Mouse (Mus musculus) monocyte, adult 2 months (primary cell): ENCODE data around the gene Fignl2.

Source experiments
- DNase-seq, 2 experiments: peaks; one replicate each; pipeline ENCODE4 v3.0.0; 2022; ENCODE audit warnings: low spot score in 2 of 2, low read depth in 1 of 2

The Fignl2 gene

DNA sequence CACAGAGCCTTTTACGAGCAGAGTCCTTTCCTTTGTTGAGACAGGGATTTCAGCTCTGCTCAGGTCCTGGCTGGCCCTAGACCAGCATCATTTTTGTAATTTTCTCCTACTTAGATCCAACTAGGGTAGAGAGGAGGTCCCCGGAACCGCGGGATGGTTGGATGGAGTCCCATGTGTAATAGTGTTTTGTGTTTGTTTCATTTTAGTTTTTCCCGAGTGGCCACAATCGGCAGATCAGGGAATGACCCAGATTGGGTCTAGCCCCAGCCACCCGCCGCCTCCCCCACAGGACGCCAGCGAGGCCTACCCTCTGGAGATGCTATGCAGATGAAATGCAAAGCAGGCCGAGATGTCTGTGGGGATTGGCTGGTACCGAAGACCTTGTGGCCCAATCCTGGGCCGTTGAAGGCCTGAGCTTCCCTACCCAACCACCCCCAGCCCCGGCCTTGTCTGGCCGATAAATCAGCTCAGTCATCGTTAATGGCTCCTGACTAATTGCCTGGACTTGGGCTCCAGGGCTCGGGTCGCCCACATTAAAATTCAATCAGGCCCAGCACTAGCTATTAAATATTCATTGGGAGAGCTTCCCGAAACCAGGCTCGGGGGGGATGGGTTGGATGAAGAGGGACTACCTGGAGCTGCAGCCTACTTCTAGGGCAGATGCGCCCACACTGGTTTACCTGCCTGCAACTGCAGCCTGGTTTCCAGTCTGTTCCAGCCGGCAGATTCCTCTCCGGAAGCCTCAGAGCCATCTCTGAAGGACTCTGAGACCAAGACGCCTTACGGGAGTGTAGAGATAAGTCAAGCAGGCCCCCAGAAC lies 14.7 kb upstream of the Fignl2 start:
- no peak for DNase-seq

DNA sequence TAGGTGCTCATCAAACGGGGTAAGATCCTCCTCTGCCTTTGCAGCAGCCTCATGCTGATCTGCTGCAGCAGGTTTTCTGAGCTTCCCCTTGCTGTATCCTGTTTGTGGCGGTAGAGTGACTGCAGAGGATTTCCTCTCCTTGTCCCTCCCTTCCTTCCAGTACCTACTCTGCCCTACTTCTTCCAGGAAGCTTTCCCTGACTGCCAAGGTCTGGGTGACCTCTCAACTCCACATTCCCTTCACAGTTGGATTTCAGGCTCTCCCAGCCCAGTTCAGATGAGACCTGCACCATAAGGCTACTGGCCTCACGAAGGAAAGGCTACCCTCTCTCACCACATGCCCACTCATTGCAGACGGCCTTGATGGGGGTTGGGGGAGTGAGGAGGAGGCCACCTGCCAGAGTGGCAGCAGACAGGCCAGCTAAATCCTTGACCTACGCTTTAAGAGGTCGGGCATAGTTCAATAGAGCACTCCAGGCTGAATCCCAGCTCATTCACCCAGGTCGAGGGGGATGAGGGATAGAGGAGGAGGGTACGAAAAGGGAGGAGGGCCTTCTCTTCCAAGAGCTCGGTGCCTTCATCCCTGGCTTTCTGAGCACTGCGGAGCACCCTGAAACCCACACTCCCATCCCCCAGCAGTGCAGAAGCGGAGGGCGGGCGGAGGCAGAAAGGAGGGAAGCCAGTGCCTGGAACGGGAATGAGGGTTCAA lies 13.9 kb upstream of the Fignl2 start:
- no peak for DNase-seq

GRCm38 (mm10) chr15:101091551-101091950 lies 13.2 kb upstream of the Fignl2 start:
- no peak for DNase-seq

GRCm38 (mm10) chr15:101088291-101088690 lies 9.9 kb upstream of the Fignl2 start:
- no peak for DNase-seq

- no peak for DNase-seq
Measured at GRCm38 (mm10) chr15:101086956-101087355, 8.6 kb upstream of the Fignl2 start.

GRCm38 (mm10) chr15:101086451-101086850 lies 8.1 kb upstream of the Fignl2 start:
- no peak for DNase-seq

- no peak for DNase-seq
Measured at GRCm38 (mm10) chr15:101084499-101084898, 6.1 kb upstream of the Fignl2 start.

- DNase-seq: no peak
Measured at GRCm38 (mm10) chr15:101082236-101082635, 3.9 kb upstream of the Fignl2 start.

GRCm38 (mm10) chr15:101081035-101081548 lies 2.7 kb upstream of the Fignl2 start:
- DNase-seq: no peak

GRCm38 (mm10) chr15:101080031-101080520 lies 1.7 kb upstream of the Fignl2 start:
- DNase-seq: no peak

GRCm38 (mm10) chr15:101078731-101079156 lies 377 bp upstream of the Fignl2 start:
- peak; percentile 17 to 26 for DNase-seq

DNA sequence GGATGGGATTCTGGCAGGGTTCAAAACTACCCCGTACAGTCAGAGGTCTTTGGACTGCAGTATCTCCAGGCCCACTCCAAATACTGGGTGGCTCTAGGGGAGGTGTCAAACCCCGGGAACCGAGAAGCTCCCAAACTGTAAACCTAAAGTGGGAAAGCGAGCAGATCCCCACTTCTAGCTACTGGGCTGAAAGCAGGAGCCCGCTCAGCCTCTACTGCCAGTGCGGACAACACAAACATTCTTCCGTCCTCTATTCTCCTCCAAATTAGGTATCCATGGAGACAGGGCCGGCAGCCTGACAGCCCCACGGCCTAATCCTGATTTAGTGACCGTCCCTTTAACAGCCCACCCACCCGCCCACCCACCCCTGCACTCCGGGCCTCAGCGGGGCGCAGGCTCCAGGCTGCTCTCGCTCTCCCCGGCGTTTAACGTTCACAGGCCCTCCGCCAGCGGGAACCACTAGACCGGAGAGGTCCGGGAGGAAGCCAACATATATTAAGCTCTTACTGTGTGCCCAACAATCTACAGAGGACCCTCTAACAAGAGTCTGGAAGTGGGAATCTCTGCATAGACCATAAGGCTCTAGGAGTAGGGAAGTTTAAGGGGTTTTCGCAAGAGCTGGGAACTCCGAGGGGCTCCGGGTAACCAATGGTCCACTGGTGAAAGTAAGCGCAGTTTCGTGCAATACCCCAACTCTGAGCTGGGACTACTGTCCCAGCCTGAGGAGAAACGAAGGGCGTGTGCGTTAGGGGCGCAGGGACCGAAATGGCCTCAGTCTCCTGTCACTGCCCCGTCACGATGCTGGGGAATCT lies 1.2 kb downstream of the Fignl2 start:
- no peak for DNase-seq

DNA sequence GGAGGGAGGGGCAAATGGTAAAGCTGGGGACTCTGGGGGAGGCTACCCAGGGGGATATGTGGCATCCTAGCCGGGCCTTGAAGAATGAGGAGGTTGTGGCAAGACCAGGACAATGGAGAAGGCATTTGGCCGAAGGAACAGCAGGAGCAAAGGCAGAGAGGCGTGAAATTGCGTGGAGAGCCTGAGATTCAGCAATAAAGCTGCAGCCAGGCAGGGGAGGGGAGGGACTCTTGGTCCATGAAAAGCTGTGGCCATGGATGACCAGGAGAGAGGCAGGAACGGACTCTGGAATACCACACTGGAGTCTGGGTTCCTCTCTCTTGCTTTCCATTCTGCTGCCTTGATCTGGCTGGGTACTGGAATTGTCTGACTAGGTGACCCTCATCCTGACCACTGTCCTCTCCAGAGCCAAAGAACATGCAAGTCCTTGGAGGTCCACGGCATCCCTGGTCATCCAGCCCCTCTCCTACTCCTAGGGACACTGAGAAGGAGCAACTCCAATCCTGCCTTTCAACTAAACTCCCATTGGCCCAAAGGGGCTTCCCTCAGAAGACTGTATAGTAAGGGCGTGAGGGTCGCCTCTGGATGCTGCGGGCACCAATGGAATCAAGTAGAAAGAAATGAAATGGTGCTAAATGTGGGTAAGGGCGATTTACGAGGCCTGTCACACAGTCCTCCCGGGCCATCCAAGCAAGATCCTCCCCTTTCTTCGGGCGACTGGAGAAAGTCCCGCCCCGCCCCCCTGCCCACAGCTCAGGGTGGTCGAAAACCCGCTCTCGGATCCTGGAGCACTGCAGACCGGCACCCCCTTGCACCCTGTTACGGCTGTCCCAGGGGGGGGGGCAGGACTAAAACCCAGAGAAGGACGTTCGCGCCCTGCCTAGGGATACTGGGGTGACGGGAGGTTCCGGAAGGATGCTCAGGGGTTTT lies 2.0 kb downstream of the Fignl2 start:
- no peak for DNase-seq

GRCm38 (mm10) chr15:101075656-101076055 lies 2.7 kb downstream of the Fignl2 start:
- DNase-seq: no peak

DNA sequence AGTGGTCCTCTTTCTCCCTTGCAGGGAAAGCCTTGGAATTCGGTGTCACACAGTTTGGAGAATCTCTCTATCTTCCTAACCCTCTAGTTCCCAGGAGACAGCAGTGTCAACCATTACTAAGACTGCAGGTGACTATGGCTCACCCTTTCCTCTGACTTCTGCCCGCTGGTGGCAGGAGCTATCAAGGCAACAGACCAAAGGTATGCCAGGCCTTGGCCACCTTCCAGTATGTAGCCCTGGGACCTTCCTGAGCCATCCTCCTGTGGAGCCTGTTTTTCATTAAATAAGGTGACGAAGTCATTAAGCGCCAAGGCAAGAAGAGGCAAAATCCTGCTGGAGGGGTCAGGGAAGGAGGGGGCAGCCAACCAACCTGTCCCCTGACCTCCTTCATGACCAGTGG lies 3.2 kb downstream of the Fignl2 start:
- DNase-seq: no peak

DNA sequence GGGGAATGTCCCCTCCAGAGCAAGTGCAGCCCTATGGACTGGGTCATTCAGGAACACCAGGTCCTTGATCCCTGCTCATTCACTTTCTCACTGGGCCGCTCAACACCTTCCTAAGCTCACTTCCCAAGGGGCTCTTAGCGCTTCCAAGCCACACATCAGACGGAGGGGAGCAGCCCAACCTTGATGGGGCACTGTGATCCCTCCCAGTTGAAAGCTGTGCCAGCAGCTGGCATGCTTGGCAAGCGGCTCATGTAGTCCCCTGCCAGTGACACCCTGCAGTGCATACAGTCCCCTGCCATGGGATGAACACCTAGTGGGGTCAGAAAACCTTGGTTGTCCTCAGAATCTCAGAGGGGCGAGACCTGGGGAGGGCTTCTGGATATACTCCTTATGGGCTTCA lies 4.3 kb downstream of the Fignl2 start:
- DNase-seq: no peak

- DNase-seq: no peak
Measured at GRCm38 (mm10) chr15:101072736-101073135, 5.6 kb downstream of the Fignl2 start.

DNA sequence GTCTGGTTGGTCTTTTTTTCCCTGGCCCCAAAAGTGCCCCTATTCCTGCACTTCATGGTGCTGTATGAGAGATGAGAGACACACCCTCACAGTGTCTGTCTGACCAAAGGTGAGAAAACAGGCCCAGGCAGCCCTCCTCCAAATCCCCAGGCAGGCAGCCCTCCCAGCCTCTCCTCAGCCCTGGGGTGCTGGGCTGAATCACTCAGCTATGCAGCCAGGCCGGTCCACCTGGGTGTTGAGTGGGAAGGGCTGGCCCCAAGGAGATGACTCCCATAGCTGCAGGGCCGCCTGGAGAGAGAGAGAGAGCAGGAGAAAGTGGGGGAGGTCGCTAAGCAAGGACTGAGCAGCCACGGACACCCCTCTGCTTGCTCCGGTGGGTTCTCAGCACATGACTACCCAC lies 7.6 kb downstream of the Fignl2 start:
- DNase-seq: no peak

DNA sequence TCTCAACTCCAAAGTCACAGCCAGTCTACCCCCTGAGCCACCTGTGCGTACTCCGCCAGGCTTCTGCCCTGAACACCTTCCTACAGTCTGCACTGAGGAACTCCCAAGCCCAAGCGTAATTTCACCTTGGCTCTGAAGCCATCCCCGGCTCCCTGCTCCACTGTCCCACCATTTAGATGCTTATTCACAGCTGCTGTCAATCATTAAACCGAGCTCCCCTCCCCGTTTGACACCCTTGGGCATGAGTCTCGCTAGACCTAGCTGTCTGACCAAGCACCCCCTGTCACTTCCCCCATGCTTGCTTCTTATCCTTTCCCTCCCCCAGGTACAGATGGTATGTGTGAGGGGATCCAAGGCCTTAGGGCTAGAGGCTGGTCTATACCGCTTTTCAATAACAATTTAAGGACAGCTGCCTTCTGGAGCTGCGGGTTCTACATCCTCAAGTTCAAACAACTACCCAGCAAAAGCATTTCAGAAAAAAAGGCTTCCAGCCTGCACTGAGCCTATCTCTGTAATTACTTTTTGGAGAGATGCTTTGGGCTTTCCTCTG lies 8.7 kb downstream of the Fignl2 start:
- DNase-seq: no peak

GRCm38 (mm10) chr15:101068671-101069070 lies 9.7 kb downstream of the Fignl2 start:
- no peak for DNase-seq
